Mouse (Mus musculus) G1E (cell line): Measurements from ENCODE around the gene Galnt18.

Experiments
- CTCF ChIP-seq: IDR thresholded peaks from 2 replicates; pipeline ENCODE4 v1.5.1; 2012; ENCODE audit warnings: low read depth, low read length, inconsistent platforms, mixed read lengths
- GATA1 ChIP-seq: IDR thresholded peaks from 2 replicates; pipeline ENCODE4 v1.6.1; 2012; ENCODE audit warnings: borderline replicate concordance, low read length, inconsistent platforms, mixed read lengths
- POLR2AphosphoS5 ChIP-seq: IDR thresholded peaks from 2 replicates; pipeline ENCODE4 v1.6.1; 2012; ENCODE audit warnings: low read depth, low read length, inconsistent platforms; ENCODE audit not compliant: insufficient replicate concordance
- TAL1 ChIP-seq: conservative IDR thresholded peaks from 2 replicates; pipeline ENCODE4 v1.6.1; 2012; ENCODE audit warnings: low read depth, low read length, inconsistent platforms, mixed read lengths

- no peak for TF ChIP-seq CTCF
- TF ChIP-seq TAL1 = no peak
- no peak for TF ChIP-seq GATA1
- TF ChIP-seq POLR2AphosphoS5 = no peak
Observed at GRCm38 (mm10) chr7:111644362-111644761, 135.4 kb downstream of the Galnt18 start.
